Comparison of ENCODE assay signal across 13 mouse cellular contexts in genomic region chr7:133054486-133054885, GRCm38 (mm10).
DNase-seq lines count a peak whose midpoint lies in the region; ATAC-seq and TF ChIP-seq lines count a peak whose summit lies in the region.
"Had no signal": no experiment of that assay in that cellular context is flagged by ENCODE, and none has a peak within 500 bp of the region (broad histone marks: within the 10 kb centered on the region; RNA-seq: fewer than 3 reads in every experiment).

No protein-coding gene starts in this region.

- ATAC-seq in kidney, embryonic 15.5 days (replicated peaks; ENCODE audit: low FRiP score) = no peak
- ATAC-seq in liver, postnatal 0 days = no peak
- no peak for ATAC-seq in liver, embryonic 12.5 days
- ATAC-seq: midbrain, embryonic 15.5 days had no signal

- peaks cover 56% of the 10 kb centered on the region for H3K36me3 ChIP-seq in kidney, embryonic 15.5 days
- H3K36me3 ChIP-seq in liver, postnatal 0 days (replicated peaks; ENCODE audit: insufficient read depth, low read length) = no peaks in the 10 kb centered on the region
- H3K36me3 ChIP-seq in liver, embryonic 12.5 days = peaks cover 12% of the 10 kb centered on the region
- peaks cover 99% of the 10 kb centered on the region for H3K36me3 ChIP-seq in E14TG2a.4 (ENCODE audit: insufficient read depth, low read length)
- H3K36me3 ChIP-seq: midbrain, embryonic 15.5 days had no signal

- no peak overlapping the region for H3K4me3 ChIP-seq in kidney, embryonic 15.5 days (replicated peaks)
- H3K4me3 ChIP-seq in liver, postnatal 0 days (ENCODE audit: low read depth, low read length) = no peak overlapping the region
- no peak overlapping the region for H3K4me3 ChIP-seq in liver, embryonic 12.5 days
- no peak overlapping the region for H3K4me3 ChIP-seq in E14TG2a.4 (replicated peaks; ENCODE audit: low read length)
- H3K4me3 ChIP-seq: midbrain, embryonic 15.5 days had no signal

- no peaks in the 10 kb centered on the region for H3K27me3 ChIP-seq in kidney, embryonic 15.5 days
- no peaks in the 10 kb centered on the region for H3K27me3 ChIP-seq in liver, postnatal 0 days (ENCODE audit: insufficient read depth, low read length)
- H3K27me3 ChIP-seq in liver, embryonic 12.5 days (replicated peaks) = no peaks in the 10 kb centered on the region
- H3K27me3 ChIP-seq in E14TG2a.4 (ENCODE audit: insufficient read depth, low read length) = no peaks in the 10 kb centered on the region
- H3K27me3 ChIP-seq: midbrain, embryonic 15.5 days had no signal

- no peak overlapping the region for H3K9ac ChIP-seq in kidney, embryonic 15.5 days
- H3K9ac ChIP-seq in liver, postnatal 0 days (replicated peaks) = no peak overlapping the region
- no peak overlapping the region for H3K9ac ChIP-seq in liver, embryonic 12.5 days
- H3K9ac ChIP-seq: midbrain, embryonic 15.5 days had no signal

- 94% methylated on average over 5 of the region's 5 CpGs for WGBS in kidney, embryonic 15.5 days
- WGBS in liver, postnatal 0 days (ENCODE audit: insufficient replicate concordance) = 90% methylated on average over 5 of the region's 5 CpGs
- 78% methylated on average over 5 of the region's 5 CpGs for WGBS in liver, embryonic 12.5 days (ENCODE audit: insufficient replicate concordance)

- H3K9me3 ChIP-seq in kidney, embryonic 15.5 days (replicated peaks) = no peaks in the 10 kb centered on the region
- H3K9me3 ChIP-seq in liver, postnatal 0 days (ENCODE audit: low read length) = no peaks in the 10 kb centered on the region
- H3K9me3 ChIP-seq in liver, embryonic 12.5 days (replicated peaks) = no peaks in the 10 kb centered on the region
- H3K9me3 ChIP-seq in E14TG2a.4 (ENCODE audit: low read length) = no peaks in the 10 kb centered on the region
- H3K9me3 ChIP-seq: midbrain, embryonic 15.5 days had no signal

- TF ChIP-seq CTCF in liver, postnatal 0 days (IDR thresholded peaks at IDR 0.05; ENCODE audit: low read depth) = peak; percentile 27
- peak; percentile 36; the same call in 1 of the 2 replicates for TF ChIP-seq CTCF in E14TG2a.4 (conservative IDR thresholded peaks at IDR 0.05; ENCODE audit: low read length)

- H3K27ac ChIP-seq in kidney, embryonic 15.5 days = peak overlapping the region; percentile 54
- no peak overlapping the region for H3K27ac ChIP-seq in liver, postnatal 0 days (ENCODE audit: low read depth)
- no peak overlapping the region for H3K27ac ChIP-seq in liver, embryonic 12.5 days
- H3K27ac ChIP-seq: midbrain, embryonic 15.5 days had no signal

- no peak for TF ChIP-seq EP300 in liver, postnatal 0 days (IDR thresholded peaks at IDR 0.05; ENCODE audit: low read depth)

- no peak overlapping the region for H3K4me2 ChIP-seq in kidney, embryonic 15.5 days
- H3K4me2 ChIP-seq in liver, postnatal 0 days (ENCODE audit: low read depth, low read length) = no peak overlapping the region
- no peak overlapping the region for H3K4me2 ChIP-seq in liver, embryonic 12.5 days
- H3K4me2 ChIP-seq: heart, embryonic 11.5 days; midbrain, embryonic 15.5 days had no signal

- peak; percentile 31 for DNase-seq in adrenal gland, postnatal 14 days
- no peak for DNase-seq in adrenal gland, postnatal 25 days
- no peak for DNase-seq in kidney, postnatal 14 days
- DNase-seq in liver, postnatal 0 days = no peak
- no peak for DNase-seq in adipocyte (ENCODE audit: low spot score)
- DNase-seq: cerebellum, postnatal 36 days; gastrocnemius, postnatal 14 days; heart, postnatal 4 days had no signal

- H3K4me1 ChIP-seq in kidney, embryonic 15.5 days = peaks cover 83% of the 10 kb centered on the region
- peaks cover 15% of the 10 kb centered on the region for H3K4me1 ChIP-seq in liver, postnatal 0 days (ENCODE audit: insufficient read depth)
- peaks cover 8% of the 10 kb centered on the region; the same call in 1 of the 2 replicates for H3K4me1 ChIP-seq in liver, embryonic 12.5 days
- peaks cover 99% of the 10 kb centered on the region for H3K4me1 ChIP-seq in E14TG2a.4 (replicated peaks; ENCODE audit: low read depth, low read length)
